Mouse (Mus musculus): ENCODE results near the gene Larp1b. TPM values are rescaled to one million over a fixed set of nuclear protein-coding genes. Genes with fewer than 3 reads are reported as not detected.
"Not testable (repeated sequence)": the region's sequence is repeated elsewhere in the genome, so short reads cannot be mapped to it uniquely, and the experiment has no call there.

The Larp1b gene
- 10 to 100 TPM; 69.4 to 78.9 TPM for total RNA-seq (2021)
- long read RNA-seq, experiment 1, transcript Larp1b-202 (10 exons, 2,497 nt): major isoform, 44 of 106 reads
- long read RNA-seq, experiment 1, partial matches to known transcripts: 5 of 106 reads
- long read RNA-seq, experiment 1, other reads (novel, unspliced or antisense): 57 of 106 reads
- long read RNA-seq, experiment 2, transcript Larp1b-202 (10 exons, 2,497 nt): major isoform, 54 of 110 reads
- long read RNA-seq, experiment 2, partial matches to known transcripts: 3 of 110 reads
- long read RNA-seq, experiment 2, other reads (novel, unspliced or antisense): 53 of 110 reads

DNA sequence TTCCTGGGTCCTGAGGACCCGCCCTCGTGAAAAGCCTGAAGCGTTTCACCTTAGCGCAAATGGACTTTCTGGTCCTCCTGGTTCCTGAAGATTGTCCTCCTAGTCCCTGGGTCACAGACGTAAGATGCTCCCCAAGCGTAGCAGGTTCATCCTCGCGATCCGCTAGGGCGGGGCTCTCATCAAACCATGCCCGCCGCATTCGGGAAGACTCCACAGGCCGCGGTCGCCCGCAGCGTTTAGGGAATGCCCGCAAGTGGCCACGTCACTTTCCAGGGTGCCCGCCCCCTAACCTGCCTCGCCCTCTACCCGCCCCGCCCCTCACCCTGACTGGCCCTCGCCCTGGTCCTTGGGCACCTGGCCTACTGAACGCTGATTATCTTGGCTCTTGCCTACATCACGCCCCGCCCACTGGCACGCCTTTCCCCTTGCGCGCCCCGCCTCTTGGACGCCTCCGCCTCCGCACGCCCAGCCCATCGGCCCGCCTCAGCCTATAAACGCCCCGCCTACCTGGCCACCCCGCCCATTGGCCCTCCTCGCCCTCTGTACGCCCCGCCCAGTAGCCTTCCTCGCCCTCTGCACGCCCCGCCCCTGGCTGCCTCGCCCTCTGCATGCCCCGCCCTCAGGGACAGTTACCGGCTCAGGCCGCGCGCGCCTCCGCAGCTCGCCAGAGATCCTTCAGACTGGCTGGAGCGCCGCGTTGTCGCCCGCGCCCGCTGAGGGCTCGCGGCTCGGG, at the start of gene Larp1b:
TSS of gene Larp1b (plus strand) at position 659 of the 733 bp plus-strand sequence.
- peak; percentile 100 for DNase-seq
- no peak for TF ChIP-seq CTCF (IDR thresholded peaks at IDR 0.05)
- intact Hi-C loops (cut with DNase I): loop anchor here (2.0 to 5.0 kb wide), 2 partner anchors 42 to 55 kb away; no protein-coding TSS in a partner anchor
- peak within 1 kb of the TSS; percentile 96 for H3K27ac ChIP-seq
- H3K4me3 ChIP-seq: peak within 1 kb of the TSS; percentile 92

DNA sequence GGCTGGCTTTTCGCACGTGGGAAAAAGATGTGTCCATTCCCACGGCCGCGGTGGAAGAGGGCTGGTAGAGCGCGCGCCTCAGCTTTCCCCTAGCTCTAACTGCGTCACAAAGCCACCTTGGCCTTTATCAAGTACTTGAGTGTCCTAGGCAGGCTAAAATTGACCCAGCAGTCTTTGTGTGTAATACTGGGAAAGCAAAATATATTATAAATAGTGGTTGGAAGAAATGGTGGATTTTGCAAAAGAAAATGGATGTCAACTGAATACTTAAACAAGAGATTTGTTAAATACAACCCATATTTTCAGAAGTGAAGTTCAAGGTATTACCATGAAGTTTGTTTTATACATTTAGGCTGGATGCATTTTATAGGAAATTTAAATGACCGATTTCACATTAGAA, 47.2 kb upstream of the Larp1b start, which contains the start of gene 1700034I23Rik:
TSS of gene 1700034I23Rik (minus strand) at position 101 of the 400 bp plus-strand sequence.
- DNase-seq; H3K4me3 ChIP-seq; H3K27ac ChIP-seq; intact Hi-C loops (cut with DNase I): not testable (repeated sequence)

DNA sequence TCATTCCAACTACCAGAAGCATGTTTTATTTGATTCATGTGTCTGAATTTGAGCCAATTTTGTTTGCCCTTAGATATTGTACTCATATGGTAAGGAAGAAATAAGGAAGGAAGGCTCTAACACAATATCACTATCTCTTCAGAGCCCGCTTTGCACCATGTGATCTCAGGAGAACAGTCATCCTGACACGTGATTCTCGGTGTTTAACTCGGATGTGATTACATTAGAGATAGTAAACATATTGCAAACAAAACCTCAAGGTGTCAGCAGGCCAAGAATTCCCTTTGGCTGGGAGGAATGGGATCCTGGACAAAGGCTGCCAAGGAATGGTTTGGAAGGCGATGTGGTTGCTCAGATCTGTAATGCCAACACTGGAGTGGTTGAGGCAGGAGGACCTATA, 11.4 kb upstream of the Larp1b start:
- Histone ChIP-seq H3K4me3 (no peak overlapping the region), H3K27ac (no peak overlapping the region)
- intact Hi-C loops (cut with DNase I): no loop called here
- DNase-seq: no peak
- no peak for TF ChIP-seq CTCF (IDR thresholded peaks at IDR 0.05)

DNA sequence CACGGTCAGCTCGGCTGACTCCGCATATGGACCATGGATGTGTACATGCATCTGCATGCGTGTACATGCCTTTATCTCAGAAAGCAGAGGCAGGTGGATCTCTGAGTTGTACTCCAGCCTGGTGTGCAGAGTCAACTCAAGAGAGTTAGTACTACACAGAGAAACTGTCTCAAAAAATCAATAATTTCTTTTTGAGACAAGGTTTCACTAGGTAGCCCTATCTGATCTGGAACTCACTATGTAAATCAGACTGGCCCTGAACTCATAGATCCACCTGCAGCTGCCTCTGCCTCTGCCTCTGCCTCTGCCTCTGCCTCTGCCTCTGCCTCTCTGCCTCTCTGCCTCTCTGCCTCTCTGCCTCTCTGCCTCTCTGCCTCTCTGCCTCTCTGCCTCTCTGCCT, 11.0 kb upstream of the Larp1b start:
- TF ChIP-seq CTCF (IDR thresholded peaks at IDR 0.05): no peak

DNA sequence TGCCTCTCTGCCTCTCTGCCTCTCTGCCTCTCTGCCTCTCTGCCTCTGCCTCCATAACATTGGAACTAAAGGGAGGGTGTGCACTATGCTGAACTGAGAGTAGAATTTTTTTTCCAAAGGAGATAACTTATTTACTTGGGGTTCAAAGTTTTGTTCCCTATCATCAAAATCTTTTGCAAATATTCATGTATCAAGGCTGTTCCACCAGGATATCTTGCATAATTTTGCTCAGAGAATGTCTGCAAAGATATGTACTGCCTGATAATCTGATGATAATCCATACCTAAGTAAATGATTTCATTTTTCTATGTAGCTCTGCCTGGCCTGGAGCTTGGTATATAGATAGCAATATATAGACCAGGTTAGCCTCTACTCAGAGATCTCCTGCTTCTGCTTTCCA, 10.6 kb upstream of the Larp1b start:
- DNase-seq: no peak
- no peak overlapping the region for H3K4me3 ChIP-seq
- intact Hi-C loops (cut with DNase I): no loop called here

More for the DNA sequence above, 11.0 kb upstream of the Larp1b start:
- no peak for DNase-seq
- intact Hi-C loops (cut with DNase I): no loop called here
- no peak overlapping the region for H3K27ac ChIP-seq
- no peak overlapping the region for H3K4me3 ChIP-seq

DNA sequence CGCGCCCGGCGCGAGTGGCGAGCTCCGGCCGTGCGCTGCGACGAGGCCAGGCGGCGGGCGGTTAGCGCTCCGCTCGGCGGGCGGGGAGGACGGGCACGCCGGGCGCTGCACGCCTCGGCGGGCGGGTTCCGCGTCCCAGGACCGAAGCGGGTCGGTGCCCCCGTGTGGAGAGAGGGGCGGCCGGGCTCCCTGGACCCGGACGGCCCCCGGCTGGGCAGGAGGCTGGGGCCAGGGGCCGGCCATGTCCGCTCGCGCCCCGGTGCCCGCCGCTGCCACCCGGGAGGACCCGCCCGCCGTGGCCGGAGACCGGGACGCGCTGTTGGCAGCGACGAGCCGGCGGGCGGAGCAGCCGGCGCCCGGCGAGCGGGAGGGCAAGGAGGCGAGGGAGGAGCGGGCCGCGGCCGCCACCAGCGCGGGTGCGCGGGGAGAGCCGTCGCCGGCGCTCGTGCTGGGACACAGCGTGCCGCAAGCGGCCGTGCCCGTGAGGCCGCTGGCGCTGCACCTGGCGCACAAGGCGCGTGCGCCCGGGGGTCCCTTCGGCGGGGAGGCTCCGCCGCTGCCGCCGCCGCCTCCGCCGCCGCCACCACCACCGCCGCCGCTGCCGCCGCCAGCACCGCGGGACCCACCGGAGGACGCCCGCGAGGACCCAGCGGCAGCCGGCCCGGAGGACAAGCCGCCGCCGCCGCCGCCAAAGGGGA, 424 bp downstream of the Larp1b start:
- Histone ChIP-seq H3K4me3 (peak overlapping the region; percentile 92), H3K27ac (peak overlapping the region; percentile 96)
- no peak for TF ChIP-seq CTCF (IDR thresholded peaks at IDR 0.05)
- intact Hi-C loops (cut with DNase I): loop anchor here (2.0 to 5.0 kb wide), 2 partner anchors 43 to 55 kb away; no protein-coding TSS in a partner anchor
- DNase-seq: peak; percentile 81

More for the DNA sequence above, 10.6 kb upstream of the Larp1b start:
- TF ChIP-seq CTCF (IDR thresholded peaks at IDR 0.05): no peak
- no peak overlapping the region for H3K27ac ChIP-seq

DNA sequence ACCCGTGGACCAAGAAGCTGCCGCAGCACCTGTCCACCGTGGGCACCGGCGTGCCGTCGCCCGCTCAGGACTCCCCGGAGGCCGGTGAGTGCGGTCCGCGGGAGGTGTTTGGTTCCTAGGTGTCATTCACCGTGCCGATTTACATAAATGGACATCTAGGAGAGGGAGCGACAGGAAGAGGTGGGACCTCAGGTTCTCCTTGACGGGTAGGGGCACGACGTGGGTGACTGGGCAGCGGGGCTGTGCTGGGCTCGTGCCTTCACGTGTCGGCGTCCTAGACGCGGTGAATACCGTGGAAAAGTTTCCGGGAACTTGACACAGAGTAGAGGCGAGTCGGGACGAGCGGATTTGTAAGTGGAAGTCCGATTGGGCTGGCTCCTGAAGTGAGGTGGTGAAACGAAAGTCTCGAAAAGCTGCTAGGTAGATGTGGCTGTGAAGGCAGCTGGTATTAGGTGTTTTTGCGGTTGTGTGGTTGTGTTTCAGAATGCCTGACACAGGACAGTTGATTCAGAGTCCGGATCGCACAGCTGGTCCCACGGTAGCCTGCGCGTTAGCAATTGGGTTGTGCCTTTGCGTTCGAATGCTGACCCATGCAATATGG, 1.1 kb downstream of the Larp1b start:
- Histone ChIP-seq H3K27ac (peak overlapping the region; percentile 96), H3K4me3 (peak overlapping the region; percentile 92)
- TF ChIP-seq CTCF (IDR thresholded peaks at IDR 0.05): no peak
- intact Hi-C loops (cut with DNase I): no loop called here
- peak; percentile 80 for DNase-seq

DNA sequence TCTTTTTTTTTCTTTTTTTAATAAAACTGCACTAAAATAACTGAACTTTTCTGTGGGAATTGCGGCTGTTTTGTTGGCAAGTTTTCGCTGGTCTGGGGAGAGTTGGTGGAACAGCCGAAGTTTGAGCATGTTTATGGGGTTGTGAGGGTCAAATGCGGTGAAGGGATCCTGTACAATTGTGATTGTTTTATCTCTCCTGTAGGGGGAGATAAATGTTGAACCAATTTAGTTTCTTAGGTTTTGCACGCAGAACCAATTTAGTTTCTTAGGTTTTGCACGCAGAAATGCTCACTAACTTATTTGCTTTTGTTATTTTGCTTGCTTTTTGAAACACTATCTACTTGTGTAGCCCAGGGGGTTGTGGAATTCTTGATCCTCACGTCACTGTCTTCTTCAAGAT, 1.7 kb downstream of the Larp1b start:
- TF ChIP-seq CTCF (IDR thresholded peaks at IDR 0.05): peak; percentile 54
- H3K4me3 ChIP-seq: peak overlapping the region; percentile 92
- peak overlapping the region; percentile 96 for H3K27ac ChIP-seq
- intact Hi-C loops (cut with DNase I): no loop called here
- DNase-seq: no peak

DNA sequence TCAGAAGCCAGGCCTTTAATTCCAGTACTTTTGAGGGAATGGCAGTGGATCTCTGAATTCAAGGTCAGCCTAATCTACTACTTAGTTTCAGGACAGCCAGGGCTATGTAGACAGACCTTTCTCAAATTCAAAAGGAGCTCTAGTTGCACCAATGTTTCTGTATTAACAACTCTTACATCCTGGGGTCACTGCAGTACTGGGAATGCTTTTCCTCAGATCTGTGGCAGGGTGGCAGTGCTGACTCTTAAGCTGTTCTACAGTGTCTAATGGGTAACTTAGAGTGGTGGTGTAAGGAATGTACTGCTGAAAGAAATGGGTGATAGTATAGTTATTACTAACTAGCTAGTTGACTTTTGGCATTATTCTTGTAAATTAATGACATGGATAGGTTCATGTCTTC, 3.0 kb downstream of the Larp1b start:
- Histone ChIP-seq H3K4me3 (no peak overlapping the region), H3K27ac (peak overlapping the region; percentile 35; the same call in 1 of the 2 replicates)
- no peak; the same call in 1 of the 2 replicates for TF ChIP-seq CTCF (IDR thresholded peaks at IDR 0.05)
- DNase-seq: no peak
- intact Hi-C loops (cut with DNase I): no loop called here

DNA sequence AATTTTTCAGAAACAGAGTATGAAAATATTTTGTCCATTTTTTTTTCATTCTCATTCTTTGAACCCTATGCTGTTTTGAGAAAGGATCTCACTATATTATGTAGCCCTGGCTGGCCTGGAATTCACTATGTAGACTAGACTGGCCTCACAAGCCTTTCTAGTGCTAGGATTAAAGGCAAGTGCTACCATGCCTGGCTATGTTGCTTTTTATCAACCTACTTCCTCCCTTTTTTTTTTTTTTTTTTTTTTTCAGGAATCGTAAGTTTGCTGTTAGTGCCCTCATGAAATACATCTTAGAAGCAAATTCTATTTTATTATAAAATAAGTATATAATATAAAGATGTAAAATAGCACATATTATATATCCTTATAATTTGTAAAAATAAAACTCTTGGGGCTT, 5.2 kb downstream of the Larp1b start:
- intact Hi-C loops (cut with DNase I): no loop called here
- DNase-seq: no peak
- no peak overlapping the region for H3K27ac ChIP-seq
- H3K4me3 ChIP-seq: no peak overlapping the region
- TF ChIP-seq CTCF (IDR thresholded peaks at IDR 0.05): no peak

DNA sequence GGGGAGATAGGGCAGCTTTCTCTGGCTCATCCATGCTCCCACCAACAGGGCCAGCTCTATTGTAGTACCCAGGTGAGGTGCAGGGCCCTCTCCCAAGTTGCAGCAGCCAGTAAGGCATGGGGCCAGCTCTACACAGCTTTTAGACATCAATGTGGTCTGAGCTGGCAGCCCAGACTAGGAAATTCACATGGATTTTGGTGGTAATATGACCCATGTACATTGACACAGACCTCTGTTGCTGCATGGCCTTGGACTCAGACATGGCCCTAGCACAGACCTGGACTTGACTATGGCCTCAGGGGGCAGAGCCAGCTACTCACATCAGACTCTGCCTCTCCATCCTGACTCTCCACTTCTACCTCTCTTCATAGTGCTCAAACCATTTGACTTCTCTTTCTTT, 9.2 kb downstream of the Larp1b start:
- no peak for TF ChIP-seq CTCF (IDR thresholded peaks at IDR 0.05)
- intact Hi-C loops (cut with DNase I): no loop called here

DNA sequence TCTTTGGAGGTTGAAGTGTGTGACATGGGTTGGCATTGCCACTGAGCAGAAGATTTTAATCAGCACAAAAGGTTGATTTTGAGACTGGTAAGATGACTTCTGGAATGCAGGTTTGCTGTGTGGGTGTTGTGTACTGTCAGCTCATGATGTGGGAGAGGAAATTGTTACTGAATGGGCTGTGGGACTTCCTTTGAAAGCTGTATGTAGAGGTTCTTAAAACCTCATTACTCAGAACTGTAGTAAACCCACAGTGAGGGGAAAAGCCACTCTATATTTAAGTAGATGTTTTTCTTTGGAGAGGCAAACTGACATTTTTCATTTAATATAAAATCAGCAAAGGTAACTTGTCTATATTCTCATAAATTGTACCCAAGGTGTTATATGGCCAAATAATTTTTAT, 31.1 kb downstream of the Larp1b start:
- no peak overlapping the region for H3K27ac ChIP-seq
- intact Hi-C loops (cut with DNase I): no loop called here
- DNase-seq: no peak
- no peak overlapping the region for H3K4me3 ChIP-seq
- no peak for TF ChIP-seq CTCF (IDR thresholded peaks at IDR 0.05)

More for the DNA sequence above, 9.2 kb downstream of the Larp1b start:
- Histone ChIP-seq H3K4me3 (no peak overlapping the region), H3K27ac (no peak overlapping the region)
- DNase-seq: peak; percentile 16

Data from gastrocnemius, adult 2 months (tissue).